29 mouse cellular contexts compared by ENCODE assay signal in genomic region chr8:60878617-60879016, GRCm38 (mm10).
"Had no signal": no experiment of that assay in that cellular context is flagged by ENCODE, and none has a peak within 500 bp of the region (broad histone marks: within the 10 kb centered on the region; RNA-seq: fewer than 3 reads in every experiment).

No protein-coding gene starts in this region.

- ATAC-seq: forebrain, embryonic 13.5 days; forebrain, embryonic 14.5 days; forebrain, embryonic 15.5 days; forebrain, embryonic 16.5 days; forebrain, postnatal 0 days had no signal

- H3K4me2 ChIP-seq: embryonic facial prominence, embryonic 12.5 days; embryonic facial prominence, embryonic 13.5 days; embryonic facial prominence, embryonic 15.5 days; forebrain, embryonic 12.5 days; forebrain, embryonic 13.5 days; forebrain, embryonic 15.5 days had no signal

- H3K27me3 ChIP-seq: embryonic facial prominence, embryonic 12.5 days; embryonic facial prominence, embryonic 13.5 days; embryonic facial prominence, embryonic 15.5 days; forebrain, embryonic 12.5 days; forebrain, embryonic 13.5 days; forebrain, embryonic 15.5 days had no signal

- H3K27ac ChIP-seq: embryonic facial prominence, embryonic 10.5 days; embryonic facial prominence, embryonic 12.5 days; embryonic facial prominence, embryonic 13.5 days; embryonic facial prominence, embryonic 15.5 days; forebrain, embryonic 10.5 days; forebrain, embryonic 12.5 days; forebrain, embryonic 13.5 days; forebrain, embryonic 15.5 days; gastrocnemius, adult 2 months; heart, adult 2 months had no signal

- H3K36me3 ChIP-seq: embryonic facial prominence, embryonic 10.5 days; embryonic facial prominence, embryonic 12.5 days; embryonic facial prominence, embryonic 13.5 days; embryonic facial prominence, embryonic 15.5 days; forebrain, embryonic 10.5 days; forebrain, embryonic 12.5 days; forebrain, embryonic 15.5 days had no signal

- H3K4me1 ChIP-seq: embryonic facial prominence, embryonic 12.5 days; embryonic facial prominence, embryonic 13.5 days; embryonic facial prominence, embryonic 15.5 days; forebrain, embryonic 12.5 days; forebrain, embryonic 13.5 days; forebrain, embryonic 15.5 days had no signal

- H3K9ac ChIP-seq: embryonic facial prominence, embryonic 12.5 days; embryonic facial prominence, embryonic 13.5 days; embryonic facial prominence, embryonic 15.5 days; forebrain, embryonic 12.5 days; forebrain, embryonic 13.5 days; forebrain, embryonic 15.5 days; forebrain, postnatal 0 days had no signal

- DNase-seq: cerebellum, adult 18-20 months; cerebellum, adult 2 months; cerebellum, adult 8-10 months; cerebellum, adult 9-10 months; cerebellum, adult 9-11 months; cerebellum, postnatal 10 days; cerebellum, postnatal 14 days; cerebellum, postnatal 25 days; cerebellum, postnatal 36 days; forebrain, postnatal 0 days; gastrocnemius, adult 2 months; gastrocnemius, postnatal 10 days; gastrocnemius, postnatal 14 days; gastrocnemius, postnatal 25 days; gastrocnemius, postnatal 36 days; heart, adult 11 months; heart, adult 18-20 months; heart, adult 2 months had no signal

- H3K9me3 ChIP-seq: embryonic facial prominence, embryonic 10.5 days; embryonic facial prominence, embryonic 12.5 days; embryonic facial prominence, embryonic 13.5 days; embryonic facial prominence, embryonic 15.5 days; forebrain, embryonic 10.5 days; forebrain, embryonic 12.5 days; forebrain, embryonic 13.5 days; forebrain, embryonic 15.5 days had no signal

- H3K4me3 ChIP-seq: embryonic facial prominence, embryonic 10.5 days; embryonic facial prominence, embryonic 12.5 days; embryonic facial prominence, embryonic 13.5 days; embryonic facial prominence, embryonic 15.5 days; erythroblast, embryonic 14.5 days; forebrain, embryonic 10.5 days; forebrain, embryonic 12.5 days; forebrain, embryonic 13.5 days; forebrain, embryonic 15.5 days; gastrocnemius, adult 2 months; heart, adult 2 months had no signal
